In the genomic region with DNA sequence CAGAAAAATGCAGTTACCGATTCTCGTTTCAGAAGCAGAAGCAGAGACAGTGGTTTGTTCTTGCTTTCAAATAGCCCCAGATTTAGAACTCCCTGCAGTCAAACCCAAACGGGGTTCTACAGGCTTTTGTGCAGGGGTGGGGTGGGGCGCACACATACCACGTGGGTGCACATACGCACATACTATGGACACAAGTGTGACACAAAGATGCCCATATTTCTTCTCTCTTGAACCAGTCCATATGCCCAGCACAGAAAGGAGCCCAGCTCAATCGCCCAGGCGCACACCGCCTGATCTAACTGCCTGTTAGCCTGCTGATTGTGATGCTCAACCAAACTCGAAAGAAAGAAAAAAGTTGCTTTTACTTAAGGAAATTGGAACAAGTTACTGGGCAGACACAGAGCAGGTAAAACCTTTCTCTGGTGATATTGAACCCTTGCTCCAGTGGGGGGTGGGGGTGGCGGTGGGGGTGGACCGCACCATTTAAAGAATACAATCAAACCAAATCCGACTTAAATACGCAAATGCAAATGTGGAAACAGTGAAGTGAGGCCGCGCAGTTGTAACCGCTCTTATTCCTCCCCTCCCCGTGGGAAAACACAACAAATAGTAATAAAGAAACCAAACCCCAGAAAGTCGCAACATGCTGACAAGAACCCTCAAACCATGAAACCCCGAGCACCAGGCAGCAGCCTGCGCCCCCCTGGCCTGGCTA, we compare ENCODE assay signal across 8 mouse cellular contexts. TPM values are rescaled to one million over a fixed set of nuclear protein-coding genes. Genes with fewer than 3 reads are reported as not detected.
DNase-seq lines count a peak whose midpoint lies in the region; ATAC-seq and TF ChIP-seq lines count a peak whose summit lies in the region.

No protein-coding gene starts in this region.

- in situ Hi-C loops in ES-E14 (cut with MboI; ENCODE audit: low sequenced_read_pairs in 2 of 2, unreplicated experiment in 2 of 2): no loop called here

- H3K27me3 ChIP-seq in heart, embryonic 14.5 days (ENCODE audit: control insufficient read depth, insufficient read depth, low read length): peaks cover 8% of the 10 kb centered on the region; the same call in 1 of the 2 replicates
- peaks cover 23% of the 10 kb centered on the region; the same call in 1 of the 2 replicates for H3K27me3 ChIP-seq in hindbrain, embryonic 12.5 days
- H3K27me3 ChIP-seq in midbrain, embryonic 12.5 days: peaks cover 37% of the 10 kb centered on the region

- no peak for DNase-seq in heart, adult 9 months (ENCODE audit: low spot score in 2 of 2)
- no peak for DNase-seq in ES-E14 (ENCODE audit: low read depth, low spot score)
- no peak for DNase-seq in c-Kit-positive CD71-positive TER-119-positive erythroid progenitor cells, embryonic 14.5 days (ENCODE audit: low spot score)
- no peak for DNase-seq in gastrocnemius, postnatal 4 days (ENCODE audit: low spot score in 2 of 2)
- DNase-seq in urinary bladder, postnatal 10 days (ENCODE audit: low spot score): no peak

- H3K4me2 ChIP-seq in heart, embryonic 14.5 days (ENCODE audit: low read length): peak overlapping the region; percentile 58
- peak overlapping the region; percentile 87 for H3K4me2 ChIP-seq in hindbrain, embryonic 12.5 days (replicated peaks)
- peak overlapping the region; percentile 91 for H3K4me2 ChIP-seq in midbrain, embryonic 12.5 days (replicated peaks)

- H3K4me1 ChIP-seq in heart, embryonic 14.5 days (ENCODE audit: control insufficient read depth in 2 of 2, insufficient read depth in 2 of 2, low read length in 2 of 2): peaks cover 6 to 8% of the 10 kb centered on the region in 2 experiments; a peak in 1 of 4 replicates
- peaks cover 2 to 9% of the 10 kb centered on the region in 2 experiments; a peak in 2 of 4 replicates for H3K4me1 ChIP-seq in ES-E14 (ENCODE audit: control insufficient read depth in 2 of 2, insufficient read depth in 2 of 2, low read length in 2 of 2, poor library complexity in 1 of 2)
- H3K4me1 ChIP-seq in hindbrain, embryonic 12.5 days: peaks cover 14% of the 10 kb centered on the region
- H3K4me1 ChIP-seq in midbrain, embryonic 12.5 days: peaks cover 16% of the 10 kb centered on the region

- ATAC-seq in heart, embryonic 14.5 days (ENCODE audit: insufficient number of reproducible peaks, insufficient read depth, low FRiP score, low read depth): no peak
- ATAC-seq in hindbrain, embryonic 12.5 days (ENCODE audit: low FRiP score): no peak
- peak; percentile 21; the same call in 1 of the 2 replicates for ATAC-seq in midbrain, embryonic 12.5 days (ENCODE audit: low FRiP score, low read depth)

- H3K27ac ChIP-seq in heart, embryonic 14.5 days (replicated peaks in 1 of 2; ENCODE audit: control insufficient read depth in 1 of 2, insufficient read depth in 1 of 2, low read depth in 2 of 2, low read length in 2 of 2): no peak overlapping the region
- no peak overlapping the region for H3K27ac ChIP-seq in ES-E14 (ENCODE audit: insufficient read depth, low read depth, low read length, poor library complexity, severe bottlenecking)
- no peak overlapping the region for H3K27ac ChIP-seq in hindbrain, embryonic 12.5 days
- no peak overlapping the region for H3K27ac ChIP-seq in midbrain, embryonic 12.5 days (replicated peaks)

- WGBS in heart, embryonic 14.5 days: 60% methylated on average over 21 of the region's 21 CpGs
- 23% methylated on average over 21 of the region's 21 CpGs for WGBS in hindbrain, embryonic 12.5 days
- 16% methylated on average over 21 of the region's 21 CpGs for WGBS in midbrain, embryonic 12.5 days

- H3K4me3 ChIP-seq in heart, embryonic 14.5 days (ENCODE audit: control insufficient read depth in 1 of 2, insufficient read depth in 1 of 2, low read depth in 1 of 2, low read length in 2 of 2): peak overlapping the region in 1 of 2 experiments; percentile 24; a peak in 1 of 4 replicates
- peak overlapping the region; percentile 32 to 66; a peak in 3 of 4 replicates for H3K4me3 ChIP-seq in ES-E14 (ENCODE audit: insufficient read depth in 1 of 2, low read depth in 1 of 2, low read length in 2 of 2, poor library complexity in 1 of 2, severe bottlenecking in 1 of 2)
- peak overlapping the region; percentile 39 for H3K4me3 ChIP-seq in hindbrain, embryonic 12.5 days
- peak overlapping the region; percentile 46 for H3K4me3 ChIP-seq in midbrain, embryonic 12.5 days

- H3K9ac ChIP-seq in heart, embryonic 14.5 days (ENCODE audit: low read length): no peak overlapping the region
- no peak overlapping the region for H3K9ac ChIP-seq in ES-E14 (ENCODE audit: insufficient read depth, low read depth, low read length, poor library complexity, severe bottlenecking)
- peak overlapping the region; percentile 23 for H3K9ac ChIP-seq in hindbrain, embryonic 12.5 days
- H3K9ac ChIP-seq in midbrain, embryonic 12.5 days (replicated peaks): peak overlapping the region; percentile 45

- H3K36me3 ChIP-seq in heart, embryonic 14.5 days (ENCODE audit: control insufficient read depth, insufficient read depth, low read length): peaks cover 71% of the 10 kb centered on the region
- H3K36me3 ChIP-seq in ES-E14 (ENCODE audit: control insufficient read depth, insufficient read depth, low read length, poor library complexity, severe bottlenecking): no peaks in the 10 kb centered on the region
- H3K36me3 ChIP-seq in hindbrain, embryonic 12.5 days: no peaks in the 10 kb centered on the region
- no peaks in the 10 kb centered on the region for H3K36me3 ChIP-seq in midbrain, embryonic 12.5 days

- no peaks in the 10 kb centered on the region for H3K9me3 ChIP-seq in heart, embryonic 14.5 days (ENCODE audit: control insufficient read depth, low read length)
- H3K9me3 ChIP-seq in ES-E14 (ENCODE audit: control insufficient read depth, insufficient read depth, low read depth, low read length): no peaks in the 10 kb centered on the region
- H3K9me3 ChIP-seq in hindbrain, embryonic 12.5 days (replicated peaks): no peaks in the 10 kb centered on the region
- H3K9me3 ChIP-seq in midbrain, embryonic 12.5 days: no peaks in the 10 kb centered on the region

TF ChIP-seq in ES-E14, 5 proteins besides CTCF, POLR2A, EP300 and RAD21:
- no peak for TF ChIP-seq ZC3H11A (IDR thresholded peaks at IDR 0.05; ENCODE audit: borderline replicate concordance, low read depth, low read length)
- no peak for TF ChIP-seq CHD2 (IDR thresholded peaks at IDR 0.05; ENCODE audit: low read depth, low read length)
- no peak for TF ChIP-seq MAFK (IDR thresholded peaks at IDR 0.05; ENCODE audit: insufficient read depth, low read depth, low read length)
- no peak for TF ChIP-seq ZNF384 (IDR thresholded peaks at IDR 0.05; ENCODE audit: low read depth, low read length)
- TF ChIP-seq HCFC1 (IDR thresholded peaks at IDR 0.05; ENCODE audit: borderline replicate concordance, insufficient read depth, low read length): no peak

RNA-seq across cellular contexts. Expression of gene Ankrd26, which starts 30.8 kb away (rescaled TPM):
- 6.6 and 8.0 TPM in 2 replicates for polyA plus RNA-seq in heart, embryonic 14.5 days (2014; fragmentation: Nextera tagmentation; extraction: Ambion mirVana)
- 14.1 and 15.4 TPM in 2 replicates for total RNA-seq in ES-E14 (2012; rRNA removed)
- 17.3 and 18.4 TPM in 2 replicates for polyA plus RNA-seq in hindbrain, embryonic 12.5 days (2016; fragmentation: Nextera tagmentation; extraction: Ambion mirVana)
- polyA plus RNA-seq in midbrain, embryonic 12.5 days (2016; fragmentation: Nextera tagmentation; extraction: Ambion mirVana): 23.5 and 24.3 TPM in 2 replicates
- total RNA-seq in gastrocnemius, postnatal 4 days (2021): 1 to 10 TPM; 5.4 to 6.4 TPM

Comparison
In these comparisons a context has a peak if more than half of its experiments do, and no peak if none do; other contexts are left out.
1. H3K9ac ChIP-seq: peak in hindbrain, embryonic 12.5 days (single experiment) and midbrain, embryonic 12.5 days (single experiment); none in heart, embryonic 14.5 days (single experiment) and ES-E14 (single experiment).
2. Peak in every context shown above with its lines, with median percentiles within 50 percentile points of each other: H3K4me2 ChIP-seq.